Mouse (Mus musculus) forebrain, embryonic 15.5 days (tissue): Measurements from ENCODE around the gene Fbxo30. TPM values are rescaled to one million over a fixed set of nuclear protein-coding genes. Genes with fewer than 3 reads are reported as not detected.
"Not testable (repeated sequence)": the region's sequence is repeated elsewhere in the genome, so short reads cannot be mapped to it uniquely, and the experiment has no call there.

Source experiments
- ATAC-seq: fragments of 200-750 bp; cut with Nextera tagmentation; replicated peaks from 2 replicates; pipeline ENCODE4 v1.8.0; 2017; ENCODE audit warnings: mild to moderate bottlenecking, moderate TSS enrichment, moderate library complexity
- H3K27ac ChIP-seq: fragments of 300-500 bp; sonication (generic); replicated peaks from 2 replicates; pipeline ENCODE4 v1.5.1; 2015; ENCODE audit warnings: mild to moderate bottlenecking, inconsistent platforms
- H3K27me3 ChIP-seq: fragments of 300-500 bp; sonication (generic); 2 replicates; pipeline ENCODE4 v1.6.1; 2015; ENCODE audit warnings: inconsistent platforms
- H3K36me3 ChIP-seq: fragments of 300-500 bp; sonication (generic); 2 replicates; pipeline ENCODE4 v1.6.1; 2015; ENCODE audit warnings: mild to moderate bottlenecking, inconsistent platforms
- H3K4me1 ChIP-seq: fragments of 300-500 bp; sonication (generic); 2 replicates; pipeline ENCODE4 v1.6.1; 2015; ENCODE audit warnings: inconsistent platforms
- H3K4me2 ChIP-seq: fragments of 300-500 bp; sonication (generic); replicated peaks from 2 replicates; pipeline ENCODE4 v1.6.1; 2015; ENCODE audit warnings: mild to moderate bottlenecking, inconsistent platforms
- H3K4me3 ChIP-seq: fragments of 300-500 bp; sonication (generic); 2 replicates; pipeline ENCODE4 v1.5.1; 2015; ENCODE audit warnings: mild to moderate bottlenecking, inconsistent platforms
- H3K9ac ChIP-seq: fragments of 300-500 bp; sonication (generic); replicated peaks from 2 replicates; pipeline ENCODE4 v1.6.1; 2015; ENCODE audit warnings: mild to moderate bottlenecking, inconsistent platforms
- H3K9me3 ChIP-seq: fragments of 300-500 bp; sonication (generic); 2 replicates; pipeline ENCODE4 v1.6.1; 2016; ENCODE audit warnings: inconsistent platforms
- WGBS: fragments of 180-500 bp; shearing (Covaris S2); methylation state at CpG from one replicate; pipeline ENCODE4 v1.1.7; 2015; ENCODE audit warnings: mixed read lengths; 5-methylcytosine and 5-hydroxymethylcytosine counted together
- polyA plus RNA-seq: library from polyadenylated mRNA; unstranded; fragments of >200 nt; fragmentation: Nextera tagmentation; extraction: Ambion mirVana; gene quantifications from 2 replicates; pipeline ENCODE4 v1.2.1, GENCODE M21; 2015

The Fbxo30 gene
- polyA plus RNA-seq, result 27.7 and 27.9 TPM in 2 replicates

DNA sequence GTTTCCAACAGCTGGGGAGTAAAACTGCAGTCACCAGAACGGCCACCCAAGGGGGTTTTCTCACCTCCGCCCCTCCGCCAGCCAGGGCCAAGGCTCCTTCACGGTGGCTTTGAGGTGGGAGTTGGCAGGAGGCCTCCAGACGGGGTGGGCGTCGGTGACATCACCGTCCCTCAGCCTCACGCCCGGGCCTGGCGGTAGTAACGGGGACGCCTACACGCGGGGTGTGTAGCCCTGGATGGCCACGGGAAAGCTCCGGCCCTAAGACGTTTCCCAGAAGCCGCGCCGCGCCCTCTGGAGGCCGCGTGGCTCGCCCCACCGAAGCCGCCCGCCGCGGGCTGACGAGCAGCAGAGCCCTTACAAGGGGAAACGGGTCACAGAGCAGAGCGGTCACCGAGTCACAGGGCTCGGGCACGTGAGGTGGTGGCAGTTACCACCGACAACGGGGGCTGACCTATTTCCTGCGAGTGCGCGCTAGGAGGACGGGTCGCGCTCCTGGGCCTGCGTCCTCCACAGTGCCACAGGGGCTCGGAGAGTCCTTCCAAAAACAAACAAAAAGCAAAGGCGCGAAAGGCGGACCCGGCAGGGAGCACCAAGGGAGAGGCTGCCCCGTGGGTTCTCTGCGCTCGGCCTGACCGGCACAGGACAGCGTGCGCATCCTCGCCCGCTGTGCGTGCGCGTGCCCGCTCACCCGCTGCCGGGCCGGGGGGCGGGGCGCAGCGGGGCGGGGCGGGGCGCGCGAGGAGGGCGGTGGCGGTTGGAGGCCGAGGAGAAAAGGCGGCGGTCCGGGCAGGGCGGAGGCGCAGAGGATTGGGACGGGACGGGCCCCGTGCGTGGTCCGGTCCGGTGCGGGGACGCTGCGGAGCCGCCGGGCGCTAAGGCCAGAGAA is at the start of gene Fbxo30:
Fbxo30 (plus strand) TSS at position 753 of the 886 bp plus-strand sequence.
- Histone ChIP-seq H3K36me3 (no peaks in the 10 kb centered on the region), H3K9ac (peak within 1 kb of the TSS; percentile 85), H3K4me3 (peak within 1 kb of the TSS; percentile 97), H3K4me1 (peaks cover 16% of the 10 kb centered on the region), H3K4me2 (peak within 1 kb of the TSS; percentile 80), H3K27ac (peak within 1 kb of the TSS; percentile 97), H3K9me3 (no peaks in the 10 kb centered on the region), H3K27me3 (no peaks in the 10 kb centered on the region)
- WGBS, result under 1% methylated on average over 78 of the region's 93 CpGs
- ATAC-seq, result peak; percentile 95

DNA sequence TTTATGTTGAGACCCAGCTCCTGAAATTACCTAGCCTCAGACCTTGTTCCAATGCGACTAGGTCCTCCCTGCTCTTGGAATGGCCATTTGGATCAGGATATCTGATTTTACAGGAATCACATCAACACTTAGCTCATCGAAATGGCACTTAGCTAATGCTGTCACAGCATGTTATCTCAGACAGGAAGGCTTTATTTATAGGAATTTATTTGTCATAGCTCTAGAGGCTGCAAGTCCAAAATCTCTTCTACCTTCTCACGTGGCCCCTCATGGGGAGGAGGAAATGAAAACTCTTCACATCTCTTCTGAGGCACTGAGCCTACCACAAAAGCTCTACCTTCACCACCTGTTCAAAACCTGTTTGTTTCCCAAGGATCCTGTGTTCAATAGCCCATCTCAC is 47.9 kb upstream of the Fbxo30 start:
- WGBS, result 78% methylated on average over 3 of the region's 3 CpGs
- Histone ChIP-seq H3K4me3 (no peak overlapping the region), H3K4me1 (no peaks in the 10 kb centered on the region), H3K4me2 (no peak overlapping the region), H3K9ac (no peak overlapping the region), H3K36me3 (no peaks in the 10 kb centered on the region), H3K9me3 (no peaks in the 10 kb centered on the region), H3K27ac (no peak overlapping the region), H3K27me3 (no peaks in the 10 kb centered on the region)
- ATAC-seq, result no peak

DNA sequence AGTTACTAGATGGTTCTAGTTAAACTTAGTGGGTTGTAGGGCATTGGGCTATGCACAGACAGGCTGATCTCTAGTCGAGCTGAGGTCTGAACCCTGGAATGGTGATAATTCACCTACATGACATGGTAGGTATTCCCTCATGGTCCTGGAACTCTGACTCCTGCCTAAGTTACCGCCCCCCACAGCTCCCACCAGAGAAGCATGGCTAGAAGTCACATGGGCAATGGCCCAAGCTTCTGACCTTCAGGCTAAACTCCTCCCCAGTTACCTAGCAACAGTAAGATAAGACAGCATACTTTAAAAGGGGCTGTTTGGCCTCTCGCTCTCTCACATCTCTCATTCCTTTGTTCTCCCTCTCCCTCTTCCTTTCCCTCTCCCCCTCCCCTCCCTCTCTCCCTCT is 38.1 kb upstream of the Fbxo30 start:
- H3K4me2 ChIP-seq, H3K4me1 ChIP-seq: not testable (repeated sequence)

DNA sequence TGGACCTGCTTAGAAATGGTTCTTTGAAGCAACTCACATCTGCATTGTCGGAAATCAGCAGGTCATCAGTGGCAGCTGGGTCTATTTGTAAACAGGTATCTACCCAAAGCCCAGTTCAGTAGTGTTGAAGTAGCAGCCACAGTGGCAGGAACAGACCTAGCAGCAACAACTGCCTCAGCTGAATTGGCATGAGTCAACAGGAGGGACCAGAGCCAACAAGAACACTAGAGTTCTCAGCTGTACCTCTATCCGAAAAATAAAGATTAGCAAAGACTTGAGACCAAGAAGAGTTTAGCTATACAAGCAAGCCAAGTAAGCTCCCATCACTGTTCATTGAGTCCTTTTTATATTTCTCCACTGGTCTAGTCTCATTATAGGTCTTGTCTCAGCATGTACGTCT is 32.9 kb upstream of the Fbxo30 start:
- no peaks in the 10 kb centered on the region for H3K9me3 ChIP-seq
- H3K27me3 ChIP-seq, result no peaks in the 10 kb centered on the region
- ATAC-seq, result no peak
- no peak overlapping the region for H3K4me3 ChIP-seq
- no peaks in the 10 kb centered on the region for H3K36me3 ChIP-seq
- H3K9ac ChIP-seq, result no peak overlapping the region
- H3K27ac ChIP-seq, result no peak overlapping the region
- WGBS, result 86% methylated on average over 3 of the region's 3 CpGs
- no peak overlapping the region for H3K4me2 ChIP-seq
- peaks cover 7% of the 10 kb centered on the region for H3K4me1 ChIP-seq

More for the DNA sequence above, 38.1 kb upstream of the Fbxo30 start:
- WGBS, result 74% methylated on average over 3 of the region's 3 CpGs
- not testable (repeated sequence) for H3K9ac ChIP-seq, H3K9me3 ChIP-seq, H3K36me3 ChIP-seq, H3K4me3 ChIP-seq, ATAC-seq, H3K27me3 ChIP-seq, H3K27ac ChIP-seq

GRCm38 (mm10) chr10:11250247-11250997 is 30.7 kb upstream of the Fbxo30 start:
- peaks cover 7% of the 10 kb centered on the region for H3K4me1 ChIP-seq
- peak; percentile 55; the same call in 1 of the 2 replicates for ATAC-seq
- H3K9me3 ChIP-seq, result no peaks in the 10 kb centered on the region
- H3K27me3 ChIP-seq, result no peaks in the 10 kb centered on the region
- no peak overlapping the region for H3K9ac ChIP-seq
- H3K4me2 ChIP-seq, result no peak overlapping the region
- WGBS, result 30% methylated on average over 2 of the region's 2 CpGs
- H3K4me3 ChIP-seq, result no peak overlapping the region
- no peaks in the 10 kb centered on the region for H3K36me3 ChIP-seq
- no peak overlapping the region for H3K27ac ChIP-seq

DNA sequence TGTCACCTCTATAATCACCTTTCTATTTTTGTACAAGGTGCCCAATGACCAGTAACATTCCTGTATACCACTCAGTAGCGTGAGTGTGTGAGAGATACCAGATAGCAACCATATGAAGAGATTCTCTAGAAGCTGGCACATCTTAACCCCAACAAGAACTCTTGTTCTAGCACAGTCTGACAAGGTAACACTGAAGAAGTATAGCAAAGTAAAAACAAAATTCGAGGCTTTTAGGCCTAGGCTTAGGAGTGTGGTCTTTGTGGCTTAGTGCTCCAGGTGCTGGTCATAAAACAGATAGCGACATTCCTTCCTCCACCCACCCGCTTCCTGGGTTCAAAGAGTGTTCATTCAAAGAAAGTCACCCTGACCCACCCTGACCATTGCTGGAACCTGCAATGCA is 27.5 kb upstream of the Fbxo30 start:
- not testable (repeated sequence) for H3K4me2 ChIP-seq, H3K36me3 ChIP-seq, H3K27ac ChIP-seq, H3K9ac ChIP-seq, H3K9me3 ChIP-seq, H3K4me1 ChIP-seq, ATAC-seq, H3K4me3 ChIP-seq, H3K27me3 ChIP-seq
- 89% methylated on average over 4 of the region's 4 CpGs for WGBS

DNA sequence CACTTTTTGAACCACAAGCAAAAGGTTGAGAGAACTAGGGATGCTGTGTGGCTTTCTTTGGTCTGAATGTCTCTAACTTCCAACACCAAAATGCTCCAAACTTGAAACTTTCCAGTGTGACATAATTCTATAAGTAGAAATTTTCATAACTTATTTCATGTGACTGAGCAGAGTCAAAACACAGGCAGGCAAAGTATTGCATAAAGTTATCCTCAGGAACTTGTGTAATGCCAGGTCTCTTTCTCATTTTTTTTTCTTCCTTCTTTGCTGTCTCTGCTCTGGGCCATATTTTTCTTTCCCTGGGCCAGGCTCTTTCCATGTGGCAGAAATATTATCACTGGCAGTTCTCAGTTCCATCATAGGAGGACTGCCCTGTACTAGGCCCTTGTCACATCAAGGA is 21.0 kb upstream of the Fbxo30 start:
- ATAC-seq, result no peak
- no peak overlapping the region for H3K27ac ChIP-seq

DNA sequence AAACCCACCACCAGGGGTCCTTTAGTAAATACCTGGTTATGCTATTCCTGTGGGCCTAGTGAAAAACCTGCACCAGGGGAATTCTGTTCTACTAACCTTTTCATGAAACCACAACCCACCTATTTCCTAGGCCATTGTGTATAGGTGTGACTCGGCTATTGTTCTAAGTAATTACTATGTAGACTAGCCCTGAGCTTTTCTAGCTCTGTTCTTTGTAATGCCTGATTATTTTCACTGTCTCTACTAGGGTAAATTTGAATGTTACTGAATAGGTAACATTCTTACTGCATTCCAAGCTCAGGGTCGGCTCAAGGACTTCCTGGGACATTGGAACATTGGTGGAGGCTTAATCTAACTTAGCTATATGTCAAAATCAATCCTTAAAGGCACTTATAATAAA is 18.8 kb upstream of the Fbxo30 start:
- not testable (repeated sequence) for H3K4me1 ChIP-seq, ATAC-seq, H3K36me3 ChIP-seq, H3K9me3 ChIP-seq, H3K4me3 ChIP-seq, H3K9ac ChIP-seq, H3K27me3 ChIP-seq, H3K4me2 ChIP-seq, H3K27ac ChIP-seq
- WGBS, result 82% methylated on average over 2 of the region's 2 CpGs

More for the DNA sequence above, 21.0 kb upstream of the Fbxo30 start:
- H3K27me3 ChIP-seq, result no peaks in the 10 kb centered on the region
- H3K4me2 ChIP-seq, result no peak overlapping the region
- H3K4me3 ChIP-seq, result no peak overlapping the region
- H3K9me3 ChIP-seq, result no peaks in the 10 kb centered on the region
- H3K36me3 ChIP-seq, result no peaks in the 10 kb centered on the region
- H3K9ac ChIP-seq, result no peak overlapping the region
- no peaks in the 10 kb centered on the region for H3K4me1 ChIP-seq

GRCm38 (mm10) chr10:11263795-11264194 is 17.3 kb upstream of the Fbxo30 start:
- H3K9me3 ChIP-seq, H3K27ac ChIP-seq, H3K27me3 ChIP-seq, H3K4me1 ChIP-seq, ATAC-seq, H3K4me3 ChIP-seq, H3K36me3 ChIP-seq, H3K4me2 ChIP-seq, H3K9ac ChIP-seq: not testable (repeated sequence)
- WGBS, result 96% methylated on average over 2 of the region's 2 CpGs

- Histone ChIP-seq H3K9me3 (no peaks in the 10 kb centered on the region), H3K27ac (no peak overlapping the region), H3K4me2 (no peak overlapping the region), H3K36me3 (no peaks in the 10 kb centered on the region), H3K27me3 (no peaks in the 10 kb centered on the region), H3K4me3 (no peak overlapping the region), H3K4me1 (no peaks in the 10 kb centered on the region), H3K9ac (no peak overlapping the region)
- no peak for ATAC-seq
Measured at GRCm38 (mm10) chr10:11269165-11269564, 12.0 kb upstream of the Fbxo30 start.

DNA sequence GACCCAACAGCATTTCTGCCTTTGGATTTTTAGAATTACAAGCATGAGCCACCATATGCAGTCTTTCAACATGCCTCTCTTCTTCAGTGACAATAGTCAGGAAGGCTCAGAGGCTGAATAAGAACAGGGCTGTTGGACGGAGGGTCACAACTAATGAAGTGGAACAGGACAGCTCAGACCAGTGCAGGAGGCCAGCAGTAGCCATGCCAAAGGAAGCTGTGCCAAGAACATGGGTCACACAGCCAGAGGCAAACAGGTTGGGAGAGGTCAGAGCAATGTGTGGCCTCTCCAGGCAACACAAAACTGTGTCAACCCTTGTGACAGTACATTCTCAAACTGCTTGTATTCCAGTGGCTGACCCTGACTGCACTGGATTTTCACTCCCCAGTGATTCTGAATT is 6.7 kb upstream of the Fbxo30 start:
- Histone ChIP-seq H3K4me3 (no peak overlapping the region), H3K4me1 (no peaks in the 10 kb centered on the region), H3K9ac (no peak overlapping the region), H3K27ac (no peak overlapping the region), H3K9me3 (no peaks in the 10 kb centered on the region), H3K27me3 (no peaks in the 10 kb centered on the region), H3K4me2 (no peak overlapping the region), H3K36me3 (no peaks in the 10 kb centered on the region)
- WGBS, result 33% methylated on average over 1 of the region's 1 CpGs
- ATAC-seq, result peak; percentile 60

DNA sequence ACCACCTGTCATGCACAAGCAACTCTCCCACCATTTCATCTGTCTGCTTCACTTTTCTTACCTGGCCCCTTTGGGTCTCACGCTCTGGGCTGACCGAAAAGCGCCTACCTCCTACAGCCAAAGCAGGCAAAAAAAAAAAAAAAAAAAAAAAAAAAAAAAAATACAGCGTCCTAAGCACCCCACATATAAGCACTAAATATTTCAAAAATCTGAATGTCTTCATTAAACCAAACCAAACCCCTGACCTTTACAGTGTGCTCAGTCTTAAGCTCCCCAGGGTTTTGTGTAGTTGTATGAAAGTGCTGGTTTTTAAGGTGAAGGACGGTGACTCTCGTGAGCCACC is 924 bp upstream of the Fbxo30 start:
- Histone ChIP-seq H3K4me2 (peak overlapping the region; percentile 80), H3K36me3 (no peaks in the 10 kb centered on the region), H3K9me3 (no peaks in the 10 kb centered on the region), H3K27me3 (no peaks in the 10 kb centered on the region), H3K4me3 (peak overlapping the region; percentile 97), H3K27ac (peak overlapping the region; percentile 97), H3K9ac (peak overlapping the region; percentile 85), H3K4me1 (peaks cover 16% of the 10 kb centered on the region)
- peak; percentile 20; the same call in 1 of the 2 replicates for ATAC-seq
- WGBS, result 5% methylated on average over 6 of the region's 6 CpGs
